Mouse (Mus musculus): ENCODE results near the gene Ccdc187.
A peak's percentile ranks its signal among the peaks of the same experiment; 100 is the strongest.

DNA sequence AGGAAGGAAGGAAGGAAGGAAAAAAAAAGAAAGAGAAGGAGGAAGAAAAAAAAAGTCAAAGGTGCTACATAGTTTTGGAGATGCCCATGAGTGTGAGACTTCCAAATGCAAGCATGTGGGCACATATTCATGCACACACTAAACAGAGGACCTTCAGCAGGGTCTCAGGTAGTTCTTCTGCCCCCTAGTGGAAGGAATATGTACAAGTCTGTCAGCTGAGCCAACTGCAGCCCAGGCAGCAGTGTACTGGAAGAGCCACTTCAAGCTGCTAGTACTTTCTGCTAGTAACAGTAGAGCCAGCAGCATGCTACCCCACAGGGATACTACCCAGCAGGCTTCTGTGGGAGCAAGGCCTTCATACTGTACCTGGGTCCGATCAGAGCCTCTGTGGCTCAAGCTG lies 66.6 kb downstream of the Ccdc187 start:
- TF ChIP-seq POLR2A (IDR thresholded peaks at IDR 0.05; ENCODE audit: extremely low read depth, insufficient read depth, low read length) (no peak), CTCF (IDR thresholded peaks at IDR 0.05; ENCODE audit: extremely low read depth, insufficient read depth, low read length) (peak; percentile 77)
